Mouse (Mus musculus): Measurements from ENCODE around the gene Kcnq4.
A peak's percentile ranks its signal among the peaks of the same experiment; 100 is the strongest.

Kcnq4 gene

DNA sequence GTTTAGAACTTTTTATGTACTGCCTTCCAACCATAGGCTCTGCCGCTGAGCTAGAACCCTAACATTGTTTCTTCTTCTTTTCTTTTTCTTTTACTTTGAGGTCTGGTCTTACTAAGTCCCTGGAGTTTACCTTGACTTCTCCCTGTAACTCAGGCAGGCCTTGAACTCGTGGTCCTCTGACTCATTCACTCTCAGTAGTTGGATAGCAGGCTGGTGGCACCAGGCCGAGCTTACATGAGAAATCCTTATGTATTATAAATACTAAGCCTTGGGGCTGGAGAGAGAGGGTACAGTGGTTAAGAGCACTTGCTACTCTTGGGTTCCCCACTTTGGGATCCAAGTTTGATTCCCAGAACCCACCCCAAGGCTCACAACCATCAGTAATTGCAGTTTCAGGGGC lies 74.8 kb downstream of the Kcnq4 start:
- no peak for DNase-seq (ENCODE audit: low read depth, low spot score)

DNA sequence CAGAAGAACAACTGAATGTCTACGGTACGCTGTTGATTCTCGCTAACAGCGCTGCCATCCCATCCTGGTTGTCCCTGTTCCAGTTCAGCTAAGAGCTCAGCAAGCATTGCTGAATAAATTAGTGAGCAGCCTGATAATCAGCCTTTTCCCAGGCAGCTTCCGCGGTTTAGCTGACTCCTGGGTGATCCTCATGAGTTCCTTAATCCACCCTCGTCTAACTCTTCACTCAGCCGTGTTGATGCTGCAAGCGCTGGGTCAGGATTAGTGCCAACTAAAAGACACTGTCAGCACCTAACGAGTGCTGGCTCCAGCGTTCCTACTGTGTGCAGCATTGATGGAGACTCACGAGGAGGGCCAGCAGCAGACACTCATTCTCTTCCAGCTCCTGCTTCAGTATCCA lies 77.4 kb downstream of the Kcnq4 start:
- no peak for DNase-seq (ENCODE audit: low read depth, low spot score)

DNA sequence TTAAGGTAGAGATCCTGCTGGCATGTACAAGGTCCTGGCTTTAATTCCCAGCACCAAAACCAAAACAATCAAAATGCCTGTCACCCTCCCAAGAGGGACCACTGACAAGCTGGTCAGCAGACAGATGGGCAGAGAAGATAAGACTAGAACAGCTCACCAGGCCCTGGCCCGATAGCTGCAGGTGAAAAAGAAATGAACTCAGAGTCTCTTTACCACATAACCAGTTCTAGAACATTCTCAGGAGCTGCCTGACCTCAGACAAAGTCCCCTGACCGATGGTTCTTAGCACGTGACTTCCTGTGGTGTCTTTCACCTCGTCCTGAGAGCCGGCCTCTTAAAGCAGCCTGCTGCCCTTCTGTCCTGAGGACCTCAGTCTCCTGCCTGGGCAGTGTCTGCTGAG lies 78.8 kb downstream of the Kcnq4 start:
- no peak for DNase-seq (ENCODE audit: low read depth, low spot score)

DNA sequence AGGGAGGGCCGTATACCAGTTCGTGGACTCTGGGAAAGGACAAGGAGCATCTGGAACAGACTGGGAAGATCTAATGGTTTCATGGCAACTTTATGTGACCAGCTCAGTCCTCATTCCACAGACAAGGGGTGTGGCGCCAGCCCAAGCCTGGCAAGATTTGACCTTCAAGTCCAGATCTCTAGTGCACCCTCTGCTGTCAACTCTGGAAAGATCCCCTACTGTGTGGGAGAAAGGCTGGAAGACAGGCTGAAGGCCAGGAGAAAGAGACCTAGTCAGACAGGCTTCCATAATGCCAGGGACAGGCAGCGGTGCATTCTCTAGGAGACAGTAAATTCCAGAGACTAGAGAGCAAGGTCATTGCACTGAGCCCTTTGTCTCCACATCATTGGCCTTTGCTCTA lies 79.9 kb downstream of the Kcnq4 start:
- no peak for DNase-seq (ENCODE audit: low read depth, low spot score)

DNA sequence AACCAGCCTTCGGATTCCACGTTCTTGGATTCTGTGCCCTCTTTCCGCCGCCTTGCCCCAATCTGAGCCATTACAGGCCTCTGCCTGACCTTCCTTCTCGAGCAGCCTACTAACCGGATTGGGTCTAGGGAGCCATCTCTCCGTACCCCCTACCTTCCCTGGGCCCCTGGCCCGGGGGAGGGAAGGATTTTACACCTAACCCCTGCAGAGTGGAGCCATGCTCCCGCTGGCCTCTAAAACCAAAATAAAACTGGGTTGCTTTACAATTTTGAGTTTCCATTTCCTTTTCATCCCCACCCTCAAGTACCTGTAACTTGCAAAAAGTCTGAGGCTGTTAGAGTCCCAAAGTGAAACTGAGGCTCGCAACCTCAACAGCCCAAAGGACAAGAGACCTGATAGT lies 80.9 kb downstream of the Kcnq4 start:
- peak; percentile 7 for DNase-seq (ENCODE audit: low read depth, low spot score)

DNA sequence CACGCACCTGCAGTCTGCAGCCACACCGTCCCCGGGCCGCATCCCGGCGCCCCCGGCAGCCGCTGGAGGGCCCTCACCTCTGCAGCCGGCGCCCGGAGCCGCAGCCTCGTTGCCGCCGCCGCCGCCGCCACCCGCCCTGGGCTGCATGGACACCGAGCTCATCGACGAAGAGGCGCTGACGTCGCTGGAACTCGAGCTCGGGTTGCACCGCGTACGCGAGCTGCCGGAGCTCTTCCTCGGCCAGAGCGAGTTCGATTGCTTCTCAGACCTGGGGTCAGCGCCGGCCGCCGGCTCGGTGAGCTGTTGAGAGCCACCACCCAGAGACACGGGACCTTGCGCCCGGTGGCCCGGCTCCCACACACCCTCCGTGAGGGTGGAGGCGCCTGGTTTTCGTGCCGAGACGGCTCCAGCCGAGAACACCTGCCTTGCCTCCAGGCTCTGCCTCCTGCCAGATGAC lies 81.3 kb downstream of the Kcnq4 start:
- DNase-seq (ENCODE audit: low read depth, low spot score), result peak; percentile 64

DNA sequence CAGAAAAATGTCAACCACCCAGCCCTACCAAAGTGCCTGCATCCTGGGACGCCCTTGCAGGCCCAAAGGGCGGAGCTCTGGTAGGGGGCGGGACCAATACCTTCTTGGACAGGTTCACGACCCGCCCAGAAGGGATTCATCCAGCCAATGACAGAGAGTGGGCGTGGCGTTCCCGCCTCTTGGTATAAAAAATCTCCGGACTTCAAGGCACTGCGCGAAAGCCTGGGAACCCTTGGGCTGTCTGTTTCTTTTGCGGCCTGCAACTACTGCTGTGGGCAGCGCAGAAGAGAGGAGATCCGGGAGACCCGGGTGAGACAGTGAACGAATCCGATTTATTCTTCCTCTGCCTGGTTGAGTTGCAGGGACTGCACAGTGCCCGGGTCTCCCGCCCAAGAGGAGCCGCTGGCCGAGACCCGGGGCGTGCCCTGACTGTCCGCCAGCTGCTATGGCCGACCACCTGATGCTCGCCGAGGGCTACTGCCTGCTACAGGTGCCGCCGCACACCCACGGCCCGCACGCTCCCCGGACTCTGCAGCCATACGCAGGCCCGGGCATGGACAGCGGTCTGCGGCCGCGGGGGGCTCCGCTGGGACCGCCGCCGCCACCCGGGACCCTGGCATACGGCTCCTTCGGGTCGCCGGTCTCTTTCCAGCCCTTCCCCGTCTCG lies 81.9 kb downstream of the Kcnq4 start, which contains the start of gene Cited4:
Cited4 (plus strand) TSS at position 215 of the 667 bp plus-strand sequence.
- peak; percentile 92 for DNase-seq (ENCODE audit: low read depth, low spot score)

DNA sequence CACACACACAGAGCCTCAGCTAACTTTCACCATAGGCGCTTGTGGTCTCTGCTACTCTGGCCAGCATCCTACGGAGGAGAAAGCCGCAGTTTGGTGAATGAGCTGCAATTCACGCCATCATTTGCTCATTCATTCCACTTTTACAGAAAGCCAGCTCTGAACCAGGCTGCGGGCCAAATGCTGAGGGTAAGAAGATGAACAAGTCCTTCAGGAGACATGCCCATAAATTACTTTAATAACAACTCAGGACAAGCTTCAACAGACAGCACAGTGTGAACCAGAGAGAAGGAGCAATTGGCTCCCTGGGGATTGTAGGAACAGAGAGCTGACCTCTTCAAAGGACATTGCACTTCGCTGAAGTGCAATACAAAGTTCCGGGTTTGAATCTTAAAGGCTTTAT lies 82.6 kb downstream of the Kcnq4 start:
- no peak for DNase-seq (ENCODE audit: low read depth, low spot score)

DNA sequence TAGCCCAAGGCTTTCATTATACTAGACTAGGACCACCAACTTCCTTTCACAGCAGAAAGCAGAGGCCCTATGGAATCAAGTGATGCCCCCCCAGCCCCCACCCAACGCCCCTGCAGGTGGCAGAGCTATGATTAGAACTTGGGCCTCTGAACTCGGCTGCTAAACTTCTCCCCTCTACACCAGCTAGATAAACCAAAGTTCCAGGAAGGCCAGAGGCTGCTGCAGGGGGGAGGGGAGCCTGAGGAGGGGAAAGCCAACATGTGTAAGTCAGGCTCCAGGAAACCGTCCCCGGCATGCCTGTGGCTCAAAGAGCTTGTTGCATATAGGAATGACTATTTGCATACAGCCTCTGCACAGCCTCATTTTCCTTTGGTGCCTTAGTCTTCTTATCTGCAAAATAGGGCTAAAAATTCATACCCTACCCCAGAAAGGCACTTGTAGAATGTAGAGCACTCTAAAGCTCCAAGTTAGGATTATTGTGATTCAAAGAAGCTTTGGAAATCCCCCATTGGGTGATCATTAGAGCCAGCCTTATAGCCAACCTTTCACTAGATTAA lies 83.2 kb downstream of the Kcnq4 start:
- no peak for DNase-seq (ENCODE audit: low read depth, low spot score)

DNA sequence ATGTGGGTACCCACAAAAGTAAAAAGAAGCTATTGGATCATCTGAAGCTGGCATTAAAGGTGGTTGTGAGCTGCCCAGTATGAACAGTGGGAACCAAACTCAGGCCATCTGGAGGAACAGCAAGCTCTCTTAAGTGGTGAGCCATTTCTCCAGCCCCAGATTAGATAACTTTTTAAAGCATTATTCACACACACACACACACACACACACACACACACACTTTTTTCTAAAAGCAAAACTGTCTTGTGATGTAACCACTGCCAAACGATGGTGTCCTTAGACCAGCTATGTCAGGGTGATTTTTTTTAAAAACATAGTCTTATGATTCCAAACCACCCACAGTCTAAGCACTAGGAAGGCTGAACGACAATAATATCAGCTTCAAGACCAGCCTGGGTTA lies 83.8 kb downstream of the Kcnq4 start:
- DNase-seq (ENCODE audit: low read depth, low spot score), result no peak

DNA sequence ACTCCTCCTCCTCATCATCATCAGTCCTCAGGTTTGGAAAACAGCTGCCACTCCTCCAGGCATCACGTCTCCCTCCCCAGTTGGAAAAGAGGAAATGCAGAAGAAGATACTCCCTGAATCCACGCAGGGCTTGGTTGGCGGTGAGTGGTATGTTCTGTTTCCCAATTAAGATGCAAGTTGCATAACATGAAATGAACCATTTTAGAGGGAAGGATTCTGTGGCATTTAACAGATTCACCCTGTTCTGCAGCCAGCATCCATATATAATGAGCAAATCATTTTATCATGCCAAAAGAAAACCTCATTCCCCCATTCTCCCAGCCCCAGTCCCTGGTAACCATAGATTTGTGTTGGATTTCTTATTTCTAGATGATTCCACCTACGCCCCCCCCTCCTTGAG lies 87.9 kb downstream of the Kcnq4 start:
- DNase-seq (ENCODE audit: low read depth, low spot score), result no peak

DNA sequence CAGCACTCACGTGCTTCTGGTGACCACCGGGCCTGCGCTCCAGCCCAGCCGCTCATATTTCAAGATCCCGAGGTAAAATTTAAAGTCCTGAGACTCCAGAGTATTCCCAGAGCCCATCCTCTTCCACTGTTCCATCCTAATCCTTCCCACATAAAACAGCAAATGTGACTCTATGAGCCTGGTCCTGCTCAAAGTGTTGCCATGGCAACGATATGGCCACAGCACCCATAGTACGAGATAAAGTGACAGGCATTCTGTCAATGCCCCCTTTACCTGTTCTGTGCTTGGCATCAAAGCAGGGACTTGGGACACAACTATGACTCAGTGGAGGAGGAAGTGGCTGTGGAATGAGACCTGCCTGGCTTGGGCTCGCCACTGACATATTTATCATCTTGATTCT lies 92.5 kb downstream of the Kcnq4 start:
- DNase-seq (ENCODE audit: low read depth, low spot score), result no peak

DNA sequence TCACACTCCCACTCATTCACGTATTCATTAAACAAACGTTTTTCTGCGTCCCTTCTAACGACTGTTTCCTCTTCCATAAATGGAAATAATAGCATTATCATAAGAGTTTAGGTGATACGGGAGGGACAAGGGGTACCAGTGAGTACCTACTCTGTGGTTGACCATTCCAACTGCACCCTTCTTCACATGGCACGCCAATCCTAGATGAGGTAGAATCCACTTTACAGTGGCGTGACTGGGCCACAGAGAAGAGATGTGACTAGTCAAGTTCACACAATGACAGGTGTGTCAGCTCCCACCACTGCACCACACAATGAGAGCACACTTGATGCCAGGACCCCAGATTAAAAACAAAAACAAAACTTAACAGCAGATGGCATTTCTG lies 98.2 kb downstream of the Kcnq4 start:
- DNase-seq (ENCODE audit: low read depth, low spot score), result no peak

DNA sequence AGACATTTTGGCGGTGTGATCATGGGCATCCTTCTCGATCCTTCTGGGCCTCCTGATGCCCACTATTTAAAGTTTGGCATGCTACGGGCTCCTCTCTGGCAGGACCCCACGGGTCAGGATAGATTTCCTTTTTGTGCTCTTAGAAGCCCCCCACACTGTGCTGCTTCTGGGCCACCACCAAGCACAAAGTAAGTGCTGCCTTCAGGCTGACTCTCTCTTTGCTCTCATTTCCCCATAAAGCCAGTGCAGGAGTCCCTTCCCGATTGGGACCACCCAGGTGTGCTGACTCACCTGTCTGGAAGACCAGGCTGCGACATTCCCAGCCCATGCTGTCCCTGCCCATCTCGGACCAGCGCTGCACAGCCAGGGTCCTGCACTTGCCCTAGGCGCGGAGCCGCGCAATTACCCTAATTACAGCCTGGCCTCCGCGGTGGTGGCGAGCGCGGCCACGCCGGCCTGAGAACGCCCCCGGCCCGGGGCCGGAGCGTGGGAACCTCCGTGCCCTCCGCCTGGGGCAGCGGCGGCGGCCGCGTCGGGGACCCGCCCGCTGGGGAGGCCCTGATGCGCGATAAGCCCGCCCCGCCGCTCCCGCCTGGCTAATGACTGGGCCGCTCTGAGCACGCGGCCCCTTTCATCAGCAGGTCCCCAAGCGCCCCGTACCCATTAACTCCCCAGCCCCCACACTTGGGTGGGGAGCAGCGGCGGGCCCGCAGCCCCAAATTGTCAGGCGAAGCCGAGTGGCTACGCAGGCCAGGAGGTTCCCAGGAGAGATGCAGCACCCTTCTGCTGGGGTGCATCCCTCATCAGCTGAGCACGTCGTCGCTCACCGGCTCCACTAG lies 98.8 kb downstream of the Kcnq4 start:
- no peak for DNase-seq (ENCODE audit: low read depth, low spot score)

Data from CD4-positive, CD25-positive, alpha-beta regulatory T cell, adult 2 months (primary cell).